Mouse (Mus musculus) intestine, postnatal 0 days (tissue): ENCODE data around the gene Stox2. TPM values are rescaled to one million over a fixed set of nuclear protein-coding genes. Genes with fewer than 3 reads are reported as not detected.
A peak's percentile ranks its signal among the peaks of the same experiment; 100 is the strongest.

ENCODE experiments used
- ATAC-seq: fragments of 200-750 bp; cut with Nextera tagmentation; 2 replicates; pipeline ENCODE4 v1.8.0; 2017; ENCODE audit warnings: mild to moderate bottlenecking, moderate TSS enrichment, moderate library complexity
- H3K27ac ChIP-seq: fragments of 300-500 bp; sonication (generic); 2 replicates; pipeline ENCODE4 v1.5.1; 2014; ENCODE audit warnings: mild to moderate bottlenecking, low read depth, low read length, moderate library complexity
- H3K27me3 ChIP-seq: fragments of 300-500 bp; sonication (generic); replicated peaks from 2 replicates; pipeline ENCODE4 v1.6.1; 2014; ENCODE audit warnings: low read length, mixed read lengths; ENCODE audit not compliant: control insufficient read depth, insufficient read depth
- H3K36me3 ChIP-seq: fragments of 300-500 bp; sonication (generic); 2 replicates; pipeline ENCODE4 v1.6.1; 2014; ENCODE audit warnings: mild to moderate bottlenecking, moderate library complexity; ENCODE audit not compliant: control insufficient read depth, insufficient read depth
- H3K4me1 ChIP-seq: fragments of 300-500 bp; sonication (generic); replicated peaks from 2 replicates; pipeline ENCODE4 v1.6.1; 2014; ENCODE audit warnings: antibody characterized with exemption, low read length, mixed read lengths; ENCODE audit not compliant: control insufficient read depth, insufficient read depth
- H3K4me2 ChIP-seq: fragments of 300-500 bp; sonication (generic); replicated peaks from 2 replicates; pipeline ENCODE4 v1.6.1; 2014; ENCODE audit warnings: low read depth, mild to moderate bottlenecking, moderate library complexity
- H3K4me3 ChIP-seq: fragments of 300-500 bp; sonication (generic); 2 replicates; pipeline ENCODE4 v1.5.1; 2014; ENCODE audit warnings: low read depth, low read length
- H3K9ac ChIP-seq: fragments of 300-500 bp; sonication (generic); 2 replicates; pipeline ENCODE4 v1.6.1; 2014; ENCODE audit warnings: mild to moderate bottlenecking, low read depth, low read length
- H3K9me3 ChIP-seq: fragments of 300-500 bp; sonication (generic); 2 replicates; pipeline ENCODE4 v1.6.1; 2016; ENCODE audit warnings: mixed run types; ENCODE audit not compliant: control insufficient read depth
- CTCF ChIP-seq: sonication (generic); IDR thresholded peaks from 2 replicates; pipeline ENCODE4 v1.5.1; 2016; ENCODE audit warnings: low read depth, mild to moderate bottlenecking, control low read depth, antibody characterized with exemption, moderate library complexity
- WGBS: fragments of 180-500 bp; shearing (Covaris S2); extraction: QIAGEN DNeasy Blood & Tissue Kit; methylation state at CpG from one replicate; pipeline ENCODE4 v1.1.7; 2014; 5-methylcytosine and 5-hydroxymethylcytosine counted together
- polyA plus RNA-seq: library from polyadenylated mRNA; unstranded; fragments of >200 nt; fragmentation: Nextera tagmentation; extraction: Ambion mirVana; gene quantifications from 2 replicates; pipeline ENCODE4 v1.2.1, GENCODE M21; 2015

Gene Stox2
- polyA plus RNA-seq, 1 experiment from 2014 or later: 3.2 TPM

- Histone ChIP-seq H3K4me2 (no peak overlapping the region), H3K4me1 (no peaks in the 10 kb centered on the region), H3K9ac (no peak overlapping the region), H3K27ac (no peak overlapping the region), H3K27me3 (no peaks in the 10 kb centered on the region), H3K36me3 (no peaks in the 10 kb centered on the region), H3K4me3 (no peak overlapping the region), H3K9me3 (no peaks in the 10 kb centered on the region)
- 0 out of 2 replicates have a peak, but pooled peaks have one; percentile 46 for ATAC-seq
- WGBS: 28% methylated on average over 15 of the region's 15 CpGs
- peak; percentile 97 for TF ChIP-seq CTCF
Observed at GRCm38 (mm10) chr8:47370421-47371080, 75.6 kb downstream of the Stox2 start.

GRCm38 (mm10) chr8:47369949-47370348, 76.2 kb downstream of the Stox2 start:
- WGBS: 92% methylated on average over 15 of the region's 15 CpGs
- Histone ChIP-seq H3K9ac (no peak overlapping the region), H3K9me3 (no peaks in the 10 kb centered on the region), H3K4me2 (no peak overlapping the region), H3K4me1 (no peaks in the 10 kb centered on the region), H3K27me3 (no peaks in the 10 kb centered on the region), H3K4me3 (no peak overlapping the region), H3K27ac (no peak overlapping the region), H3K36me3 (no peaks in the 10 kb centered on the region)
- TF ChIP-seq CTCF: no peak
- no peak for ATAC-seq

GRCm38 (mm10) chr8:47369044-47369769, 77.0 kb downstream of the Stox2 start:
- Histone ChIP-seq H3K27me3 (no peaks in the 10 kb centered on the region), H3K9ac (no peak overlapping the region), H3K9me3 (no peaks in the 10 kb centered on the region), H3K4me3 (no peak overlapping the region), H3K4me2 (peak overlapping the region; percentile 41; the same call in 1 of the 2 replicates), H3K36me3 (no peaks in the 10 kb centered on the region), H3K27ac (no peak overlapping the region), H3K4me1 (no peaks in the 10 kb centered on the region)
- ATAC-seq: 0 out of 2 replicates have a peak, but pooled peaks have one; percentile 23
- no peak for TF ChIP-seq CTCF
- 46% methylated on average over 16 of the region's 16 CpGs for WGBS

- 78% methylated on average over 6 of the region's 6 CpGs for WGBS
- no peak overlapping the region for H3K27ac ChIP-seq
- H3K4me1 ChIP-seq: no peaks in the 10 kb centered on the region
- H3K36me3 ChIP-seq: no peaks in the 10 kb centered on the region
- no peak for TF ChIP-seq CTCF
- no peak overlapping the region for H3K9ac ChIP-seq
- H3K4me3 ChIP-seq: no peak overlapping the region
- no peak for ATAC-seq
- no peaks in the 10 kb centered on the region for H3K9me3 ChIP-seq
- no peak overlapping the region for H3K4me2 ChIP-seq
- H3K27me3 ChIP-seq: no peaks in the 10 kb centered on the region
Observed at GRCm38 (mm10) chr8:47367029-47367428, 79.1 kb downstream of the Stox2 start.

GRCm38 (mm10) chr8:47363271-47363670, 82.9 kb downstream of the Stox2 start:
- no peaks in the 10 kb centered on the region for H3K4me1 ChIP-seq
- H3K27me3 ChIP-seq: no peaks in the 10 kb centered on the region
- TF ChIP-seq CTCF: no peak
- H3K27ac ChIP-seq: no peak overlapping the region
- H3K9ac ChIP-seq: no peak overlapping the region
- no peak overlapping the region for H3K4me2 ChIP-seq
- H3K36me3 ChIP-seq: no peaks in the 10 kb centered on the region
- no peak for ATAC-seq
- H3K4me3 ChIP-seq: no peak overlapping the region
- H3K9me3 ChIP-seq: no peaks in the 10 kb centered on the region
- 40% methylated on average over 8 of the region's 8 CpGs for WGBS

- no peak overlapping the region for H3K27ac ChIP-seq
- TF ChIP-seq CTCF: no peak
- no peak overlapping the region for H3K9ac ChIP-seq
- H3K4me2 ChIP-seq: no peak overlapping the region
- no peak overlapping the region for H3K4me3 ChIP-seq
- no peaks in the 10 kb centered on the region for H3K4me1 ChIP-seq
- no peaks in the 10 kb centered on the region for H3K27me3 ChIP-seq
- no peaks in the 10 kb centered on the region for H3K36me3 ChIP-seq
- 84% methylated on average over 8 of the region's 8 CpGs for WGBS
- ATAC-seq: no peak
- no peaks in the 10 kb centered on the region for H3K9me3 ChIP-seq
Observed at GRCm38 (mm10) chr8:47355340-47355906, 90.7 kb downstream of the Stox2 start.
